Mouse (Mus musculus) MEL (cell line): ENCODE results near the gene Gm5475. TPM values are rescaled to one million over a fixed set of nuclear protein-coding genes. Genes with fewer than 3 reads are reported as not detected.
A peak's percentile ranks its signal among the peaks of the same experiment; 100 is the strongest.

Source experiments
- DNase-seq: peaks from one replicate; pipeline ENCODE4 v3.0.0; 2011; ENCODE audit warnings: low read depth, low spot score
- H3K27ac ChIP-seq: 2 replicates; pipeline ENCODE4 v1.5.1; 2012; ENCODE audit warnings: low read depth, mild to moderate bottlenecking, control low read depth, low read length, moderate library complexity; ENCODE audit not compliant: control insufficient read depth
- H3K27me3 ChIP-seq, 2 experiments: fragments of 150-350 bp in 1 of 2; sonication (generic) in 1 of 2; 2 replicates each; pipeline ENCODE4 v1.6.1; 2012; ENCODE audit warnings: low read length in 2 of 2, mild to moderate bottlenecking in 2 of 2, improper control_type of control experiment in 1 of 2, moderate library complexity in 1 of 2; ENCODE audit not compliant: insufficient read depth in 2 of 2, control insufficient read depth in 1 of 2
- H3K36me3 ChIP-seq, 2 experiments: 2 replicates each; pipeline ENCODE4 v1.6.1; 2012 to 2014; ENCODE audit warnings: low read length in 2 of 2, improper control_type of control experiment in 1 of 2, inconsistent platforms in 1 of 2, mild to moderate bottlenecking in 1 of 2; ENCODE audit not compliant: insufficient read depth in 2 of 2, control insufficient read depth in 1 of 2
- H3K4me1 ChIP-seq, 2 experiments: fragments of 150-350 bp in 1 of 2; sonication (generic) in 1 of 2; 2 replicates each; pipeline ENCODE4 v1.6.1; 2012; ENCODE audit warnings: low read length in 2 of 2, improper control_type of control experiment in 1 of 2, mild to moderate bottlenecking in 1 of 2; ENCODE audit not compliant: insufficient read depth in 2 of 2, control insufficient read depth in 1 of 2
- H3K4me3 ChIP-seq, 2 experiments: fragments of 150-350 bp in 1 of 2; sonication (generic) in 1 of 2; 2 replicates each; pipeline ENCODE4 v1.5.1; 2012; ENCODE audit warnings: low read depth in 2 of 2, low read length in 2 of 2, mild to moderate bottlenecking in 2 of 2, moderate library complexity in 2 of 2, control low read depth in 1 of 2, improper control_type of control experiment in 1 of 2; ENCODE audit not compliant: control insufficient read depth in 1 of 2, insufficient read depth in 1 of 2
- H3K79me2 ChIP-seq: 2 replicates; pipeline ENCODE4 v1.6.1; 2012; ENCODE audit warnings: mild to moderate bottlenecking, low read length, moderate library complexity; ENCODE audit not compliant: control insufficient read depth, poor library complexity, insufficient read depth
- H3K9ac ChIP-seq: 2 replicates; pipeline ENCODE4 v1.6.1; 2012; ENCODE audit warnings: low read depth, mild to moderate bottlenecking, control low read depth, low read length, moderate library complexity; ENCODE audit not compliant: control insufficient read depth, poor library complexity, severe bottlenecking
- H3K9me3 ChIP-seq: fragments of 150-350 bp; sonication (generic); replicated peaks from 2 replicates; pipeline ENCODE4 v1.6.1; 2012; ENCODE audit warnings: mild to moderate bottlenecking, low read length, improper control_type of control experiment, moderate library complexity; ENCODE audit not compliant: insufficient read depth
- E2F4 ChIP-seq: IDR thresholded peaks from 2 replicates; pipeline ENCODE4 v1.6.1; 2011; ENCODE audit warnings: low read depth, low read length, improper control_type of control experiment, borderline replicate concordance
- EP300 ChIP-seq, 2 experiments: IDR thresholded peaks; 2 replicates each; pipeline ENCODE4 v1.6.1; 2011; ENCODE audit warnings: improper control_type of control experiment in 2 of 2, low read length in 2 of 2, low read depth in 1 of 2, mild to moderate bottlenecking in 1 of 2
- GATA1 ChIP-seq: IDR thresholded peaks from 2 replicates; pipeline ENCODE4 v1.6.1; 2011; ENCODE audit warnings: low read depth, low read length, improper control_type of control experiment
- HCFC1 ChIP-seq: IDR thresholded peaks from 2 replicates; pipeline ENCODE4 v1.6.1; 2012; ENCODE audit warnings: low read depth, mild to moderate bottlenecking, inconsistent platforms, low read length, improper control_type of control experiment, moderate library complexity
- MAFK ChIP-seq: IDR thresholded peaks from 2 replicates; pipeline ENCODE4 v1.6.1; 2011; ENCODE audit warnings: low read depth, mild to moderate bottlenecking, low read length, improper control_type of control experiment, borderline replicate concordance
- MAZ ChIP-seq: IDR thresholded peaks from 2 replicates; pipeline ENCODE4 v1.6.1; 2012; ENCODE audit warnings: low read depth, mild to moderate bottlenecking, inconsistent platforms, low read length, improper control_type of control experiment
- MEF2A ChIP-seq: IDR thresholded peaks from 2 replicates; pipeline ENCODE4 v1.6.1; 2014; ENCODE audit warnings: low read depth, mild to moderate bottlenecking, inconsistent platforms, low read length, improper control_type of control experiment; ENCODE audit not compliant: poor library complexity, insufficient replicate concordance, severe bottlenecking; ENCODE audit errors: extremely low read depth
- MYB ChIP-seq: IDR thresholded peaks from 2 replicates; pipeline ENCODE4 v1.6.1; 2011; ENCODE audit warnings: mild to moderate bottlenecking, low read depth, low read length, improper control_type of control experiment
- MYC ChIP-seq: IDR thresholded peaks from 2 replicates; pipeline ENCODE4 v1.6.1; 2011; ENCODE audit warnings: low read depth, mild to moderate bottlenecking, low read length, improper control_type of control experiment, moderate library complexity
- NELFE ChIP-seq: IDR thresholded peaks from 2 replicates; pipeline ENCODE4 v1.6.1; 2011; ENCODE audit warnings: low read depth, low read length, improper control_type of control experiment
- POLR2AphosphoS2 ChIP-seq: IDR thresholded peaks from 2 replicates; pipeline ENCODE4 v1.6.1; 2011; ENCODE audit warnings: low read length, improper control_type of control experiment
- TAL1 ChIP-seq: IDR thresholded peaks from 2 replicates; pipeline ENCODE4 v1.6.1; 2012; ENCODE audit warnings: mild to moderate bottlenecking, inconsistent platforms, low read length, moderate library complexity, mixed read lengths
- TBP ChIP-seq: IDR thresholded peaks from 2 replicates; pipeline ENCODE4 v1.8.0; 2011; ENCODE audit warnings: low read depth, low read length, improper control_type of control experiment
- TCF12 ChIP-seq: IDR thresholded peaks from 2 replicates; pipeline ENCODE4 v1.6.1; 2014; ENCODE audit warnings: low read depth, mild to moderate bottlenecking, inconsistent platforms, low read length, improper control_type of control experiment, moderate library complexity
- USF1 ChIP-seq: IDR thresholded peaks from 2 replicates; pipeline ENCODE4 v1.6.1; 2014; ENCODE audit warnings: low read depth, mild to moderate bottlenecking, inconsistent platforms, low read length, improper control_type of control experiment, moderate library complexity
- ZC3H11A ChIP-seq: IDR thresholded peaks from 2 replicates; pipeline ENCODE4 v1.6.1; 2012; ENCODE audit warnings: low read depth, mild to moderate bottlenecking, inconsistent platforms, low read length, improper control_type of control experiment
- ZKSCAN1 ChIP-seq: IDR thresholded peaks from 2 replicates; pipeline ENCODE4 v1.6.1; 2012; ENCODE audit warnings: low read depth, mild to moderate bottlenecking, inconsistent platforms, low read length, improper control_type of control experiment, moderate library complexity
- ZMIZ1 ChIP-seq: IDR thresholded peaks from 2 replicates; pipeline ENCODE4 v1.6.1; 2012; ENCODE audit warnings: low read depth, mild to moderate bottlenecking, inconsistent platforms, low read length, improper control_type of control experiment, moderate library complexity
- polyA plus RNA-seq, 2 experiments: library from polyadenylated mRNA; stranded (reverse) in 1 of 2; unstranded in 1 of 2; fragments of >175 nt in 1 of 2; fragments of >200 nt in 1 of 2; gene quantifications; 2 replicates each; pipeline versions ENCODE4 v1.2.1 to v1.2.4; 2012; ENCODE audit warnings: low replicate concordance in 2 of 2, low read depth in 1 of 2; ENCODE audit not compliant: insufficient read length in 2 of 2, insufficient read depth in 1 of 2, missing spikeins in 1 of 2
- total RNA-seq: library from RNA; depleted of rRNA; stranded (reverse); fragments of 300-350 nt; gene quantifications from 2 replicates; pipeline ENCODE4 v1.2.3, GENCODE M21; 2012

The Gm5475 gene
- total and polyA plus RNA-seq, 3 experiments, result 0.14 to 0.15 TPM; not detected in 1

- no peaks in the 10 kb centered on the region for H3K9me3 ChIP-seq
- peaks cover 21 to 25% of the 10 kb centered on the region in 2 experiments for H3K4me1 ChIP-seq
- no peak overlapping the region for H3K9ac ChIP-seq
- no peak overlapping the region for H3K27ac ChIP-seq
- H3K4me3 ChIP-seq, result no peak overlapping the region
- H3K36me3 ChIP-seq, result peaks cover 0 to 22% of the 10 kb centered on the region in 2 experiments; a peak in 2 of 4 replicates
- DNase-seq, result peak; percentile 64
- H3K79me2 ChIP-seq, result no peaks in the 10 kb centered on the region
- TF ChIP-seq NELFE (no peak), USF1 (no peak), TBP (no peak), MAFK (no peak), EP300 (IDR thresholded peaks at IDR 0.05; ENCODE audit: low read depth in 1 of 2, low read length in 2 of 2) (no peak), GATA1 (no peak), MYB (no peak), ZC3H11A (no peak), MAZ (no peak; the same call in 1 of the 2 replicates), ZKSCAN1 (no peak), TCF12 (no peak), HCFC1 (no peak), POLR2AphosphoS2 (no peak)
- H3K27me3 ChIP-seq, result no peaks in the 10 kb centered on the region
Measured at GRCm38 (mm10) chr15:100388224-100388835, 33.6 kb upstream of the Gm5475 start.

DNA sequence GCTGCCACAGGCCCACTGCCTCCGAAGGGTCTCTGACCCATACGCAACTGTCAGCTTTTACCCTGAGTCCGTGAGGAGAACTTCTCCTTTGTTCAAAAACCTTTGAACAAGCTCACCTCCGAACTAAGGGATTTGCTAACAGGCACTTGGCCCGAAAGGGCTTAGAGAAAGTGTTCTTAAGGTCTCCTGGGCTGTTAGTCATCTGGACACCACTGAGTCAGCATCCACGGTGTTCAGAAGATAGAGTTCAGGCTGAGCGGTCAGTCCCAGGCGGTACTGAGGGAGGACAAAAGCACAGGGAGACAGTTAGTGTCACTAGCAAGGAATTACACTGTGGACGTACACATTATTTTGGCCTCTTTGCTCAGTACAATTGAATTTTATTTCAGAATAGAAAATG, 33.1 kb upstream of the Gm5475 start:
- TF ChIP-seq NELFE (no peak), TAL1 (no peak), ZMIZ1 (0 out of 2 replicates have a peak, but pooled peaks have one; percentile 44)
- Histone ChIP-seq H3K4me1 (peaks cover 21 to 25% of the 10 kb centered on the region in 2 experiments), H3K4me3 (no peak overlapping the region), H3K27ac (no peak overlapping the region), H3K36me3 (peaks cover under 1 to 22% of the 10 kb centered on the region in 2 experiments; a peak in 3 of 4 replicates), H3K79me2 (no peaks in the 10 kb centered on the region), H3K27me3 (no peaks in the 10 kb centered on the region), H3K9me3 (no peaks in the 10 kb centered on the region), H3K9ac (no peak overlapping the region)
- no peak for DNase-seq

DNA sequence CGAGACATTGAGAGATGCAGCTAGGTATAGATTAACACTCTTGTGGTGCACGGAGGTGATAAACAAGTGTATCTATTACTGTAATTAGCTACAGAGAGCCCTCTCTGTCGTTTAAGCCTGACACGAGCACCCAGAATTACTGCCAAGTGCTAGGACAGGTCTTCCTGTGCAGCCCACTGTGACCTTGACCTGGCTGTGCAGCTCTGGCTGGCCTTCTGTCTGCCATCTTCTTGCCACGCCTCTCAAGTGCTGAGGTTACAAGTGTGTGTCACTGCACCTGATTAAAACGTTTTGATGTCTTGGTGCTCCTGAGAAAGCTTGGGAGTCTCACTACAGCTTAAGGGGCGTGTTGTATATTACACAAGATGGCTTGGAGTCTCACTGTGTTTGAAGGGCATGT, 30.9 kb upstream of the Gm5475 start:
- no peaks in the 10 kb centered on the region for H3K9me3 ChIP-seq
- no peak overlapping the region for H3K4me3 ChIP-seq
- no peak for DNase-seq
- H3K9ac ChIP-seq, result no peak overlapping the region
- no peaks in the 10 kb centered on the region for H3K79me2 ChIP-seq
- H3K27ac ChIP-seq, result peak overlapping the region; percentile 81
- H3K4me1 ChIP-seq, result peaks cover 21 to 25% of the 10 kb centered on the region in 2 experiments
- TF ChIP-seq MEF2A (no peak), TCF12 (no peak), E2F4 (no peak), HCFC1 (0 out of 2 replicates have a peak, but pooled peaks have one; percentile 9), POLR2AphosphoS2 (no peak), MYC (0 out of 2 replicates have a peak, but pooled peaks have one; percentile 7)
- no peaks in the 10 kb centered on the region for H3K27me3 ChIP-seq
- H3K36me3 ChIP-seq, result peaks cover 15 to 22% of the 10 kb centered on the region in 2 experiments
